Mouse (Mus musculus) myocyte (in vitro differentiated cells): ENCODE data around the gene Samd4.

Source experiments
- CEBPB ChIP-seq: IDR thresholded peaks from 2 replicates; pipeline ENCODE4 v1.6.1; 2011; ENCODE audit warnings: mild to moderate bottlenecking, moderate library complexity; ENCODE audit not compliant: poor library complexity, insufficient read depth, severe bottlenecking
- POLR2A ChIP-seq: IDR thresholded peaks from one replicate; pipeline ENCODE4 v1.6.1; 2011; ENCODE audit warnings: low read depth, mild to moderate bottlenecking, control low read depth, moderate library complexity; ENCODE audit not compliant: insufficient read length

DNA sequence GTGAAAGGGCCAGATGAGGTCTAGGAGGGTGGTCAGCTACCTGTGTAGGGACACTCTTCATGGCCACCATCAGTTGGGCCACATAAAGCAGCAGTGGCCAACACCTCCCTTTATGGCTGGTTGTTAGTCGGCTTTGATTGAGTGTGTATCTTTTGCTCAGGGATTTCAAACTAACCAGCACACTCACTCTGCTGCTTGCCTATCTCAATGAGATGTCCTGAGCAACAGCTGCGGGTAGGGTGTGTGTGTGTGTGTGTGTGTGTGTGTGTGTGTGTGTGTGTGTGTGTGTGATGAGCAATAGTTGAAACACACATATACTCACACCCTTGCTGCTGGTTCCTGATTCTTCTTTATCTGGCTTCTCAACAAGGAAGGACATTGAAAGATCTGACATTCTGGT is 69.6 kb downstream of the Samd4 start:
- TF ChIP-seq POLR2A, result no peak
- TF ChIP-seq CEBPB, result no peak
